Mouse (Mus musculus) limb, embryonic 11.5 days (tissue): ENCODE results near the gene Gabarap. TPM values are rescaled to one million over a fixed set of nuclear protein-coding genes. Genes with fewer than 3 reads are reported as not detected.

Experiments
- ATAC-seq: fragments of 200-750 bp; cut with Nextera tagmentation; 2 replicates; pipeline ENCODE4 v1.8.0; 2017; ENCODE audit warnings: low read depth; ENCODE audit not compliant: insufficient number of reproducible peaks, low FRiP score, low TSS enrichment
- DNase-seq: peaks from one replicate; pipeline ENCODE4 v3.0.0-alpha.2; 2015; ENCODE audit warnings: low spot score
- H3K27ac ChIP-seq: fragments of 300-500 bp; sonication (generic); replicated peaks from 2 replicates; pipeline ENCODE4 v1.5.1; 2014; ENCODE audit warnings: low read depth, mild to moderate bottlenecking, low read length
- H3K27me3 ChIP-seq: fragments of 300-500 bp; sonication (generic); 2 replicates; pipeline ENCODE4 v1.6.1; 2014; ENCODE audit warnings: mild to moderate bottlenecking, low read length, mixed read lengths; ENCODE audit not compliant: control insufficient read depth, insufficient read depth
- H3K36me3 ChIP-seq: fragments of 300-500 bp; sonication (generic); 2 replicates; pipeline ENCODE4 v1.6.1; 2014; ENCODE audit warnings: mild to moderate bottlenecking, low read length, moderate library complexity, mixed read lengths; ENCODE audit not compliant: control insufficient read depth, insufficient read depth
- H3K4me1 ChIP-seq: fragments of 300-500 bp; sonication (generic); 2 replicates; pipeline ENCODE4 v1.6.1; 2014; ENCODE audit warnings: low read length, mixed read lengths; ENCODE audit not compliant: control insufficient read depth, insufficient read depth
- H3K4me2 ChIP-seq: fragments of 300-500 bp; sonication (generic); 2 replicates; pipeline ENCODE4 v1.6.1; 2014; ENCODE audit warnings: low read depth, mild to moderate bottlenecking, moderate library complexity; ENCODE audit not compliant: severe bottlenecking
- H3K4me3 ChIP-seq: fragments of 300-500 bp; sonication (generic); 2 replicates; pipeline ENCODE4 v1.5.1; 2014; ENCODE audit warnings: low read depth, low read length
- H3K9ac ChIP-seq: fragments of 300-500 bp; sonication (generic); 2 replicates; pipeline ENCODE4 v1.6.1; 2014; ENCODE audit warnings: mild to moderate bottlenecking, low read length
- H3K9me3 ChIP-seq: fragments of 300-500 bp; sonication (generic); 2 replicates; pipeline ENCODE4 v1.6.1; 2016; ENCODE audit warnings: low read length; ENCODE audit not compliant: control insufficient read depth
- WGBS: fragments of 180-500 bp; shearing (Covaris S2); extraction: QIAGEN DNeasy Blood & Tissue Kit; methylation state at CpG from one replicate; pipeline ENCODE4 v1.1.7; 2014; 5-methylcytosine and 5-hydroxymethylcytosine counted together
- polyA plus RNA-seq: library from polyadenylated mRNA; unstranded; fragments of >200 nt; fragmentation: Nextera tagmentation; extraction: Ambion mirVana; gene quantifications from 2 replicates; pipeline ENCODE4 v1.2.1, GENCODE M21; 2014

The Gabarap gene
- polyA plus RNA-seq, 1 experiment from 2014 or later = 432 TPM

GRCm38 (mm10) chr11:69999666-70000065, 8.7 kb downstream of the Gabarap start:
- DNase-seq = no peak
- Histone ChIP-seq H3K9me3 (no peaks in the 10 kb centered on the region), H3K4me2 (no peak overlapping the region), H3K9ac (no peak overlapping the region), H3K4me1 (peaks cover 14% of the 10 kb centered on the region; the same call in 1 of the 2 replicates), H3K4me3 (no peak overlapping the region), H3K27ac (no peak overlapping the region), H3K36me3 (peaks cover 20% of the 10 kb centered on the region), H3K27me3 (no peaks in the 10 kb centered on the region)
- ATAC-seq = no peak
- 71% methylated on average over 8 of the region's 8 CpGs for WGBS

GRCm38 (mm10) chr11:70000396-70000898, 9.5 kb downstream of the Gabarap start, which contains the start of gene Dvl2:
Gene Dvl2 (plus strand): TSS chr11:70000595.
- ATAC-seq = peak; percentile 59
- peak within 1 kb of the TSS; percentile 93 for H3K27ac ChIP-seq
- peaks cover 14% of the 10 kb centered on the region; the same call in 1 of the 2 replicates for H3K4me1 ChIP-seq
- peak within 1 kb of the TSS; percentile 69 for H3K9ac ChIP-seq
- DNase-seq = peak; percentile 95
- H3K9me3 ChIP-seq = no peaks in the 10 kb centered on the region
- peaks cover 20% of the 10 kb centered on the region for H3K36me3 ChIP-seq
- H3K4me3 ChIP-seq = peak within 1 kb of the TSS; percentile 78
- under 1% methylated on average over 48 of the region's 48 CpGs for WGBS
- no peaks in the 10 kb centered on the region for H3K27me3 ChIP-seq
- H3K4me2 ChIP-seq = peak within 1 kb of the TSS; percentile 90

- Histone ChIP-seq H3K36me3 (peaks cover 20% of the 10 kb centered on the region), H3K4me3 (peak overlapping the region; percentile 78), H3K27ac (peak overlapping the region; percentile 93), H3K27me3 (no peaks in the 10 kb centered on the region), H3K4me2 (peak overlapping the region; percentile 90), H3K9me3 (no peaks in the 10 kb centered on the region), H3K9ac (peak overlapping the region; percentile 69), H3K4me1 (peaks cover 14% of the 10 kb centered on the region; the same call in 1 of the 2 replicates)
- DNase-seq (no peak), ATAC-seq (no peak)
- WGBS = 15% methylated on average over 8 of the region's 8 CpGs
Observed at GRCm38 (mm10) chr11:70001159-70001558, 10.2 kb downstream of the Gabarap start.

DNA sequence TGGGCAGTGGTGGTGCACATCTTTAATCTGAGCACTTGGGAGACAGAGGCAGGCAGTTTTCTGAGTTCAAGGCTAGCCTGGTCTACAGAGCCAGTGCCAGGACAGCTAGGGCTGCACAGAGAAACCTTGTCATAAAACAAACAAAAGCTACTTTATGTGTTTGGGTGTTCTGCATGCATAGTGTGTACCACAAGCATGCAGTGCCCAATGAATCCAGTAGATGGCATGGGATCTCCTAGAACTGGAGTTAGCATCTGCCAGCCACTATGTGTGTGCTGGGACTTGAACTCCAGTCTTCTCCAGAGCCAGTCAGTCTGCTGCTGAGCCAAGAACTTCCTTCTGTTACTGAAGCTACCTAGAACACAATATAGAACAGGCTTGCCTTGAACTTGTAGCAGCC, 10.9 kb downstream of the Gabarap start:
- no peak for ATAC-seq
- Histone ChIP-seq H3K4me3 (peak overlapping the region; percentile 78), H3K9ac (no peak overlapping the region), H3K9me3 (no peaks in the 10 kb centered on the region), H3K4me2 (peak overlapping the region; percentile 90), H3K27me3 (no peaks in the 10 kb centered on the region), H3K27ac (no peak overlapping the region), H3K36me3 (peaks cover 25% of the 10 kb centered on the region), H3K4me1 (peaks cover 14% of the 10 kb centered on the region; the same call in 1 of the 2 replicates)
- DNase-seq = peak; percentile 61

DNA sequence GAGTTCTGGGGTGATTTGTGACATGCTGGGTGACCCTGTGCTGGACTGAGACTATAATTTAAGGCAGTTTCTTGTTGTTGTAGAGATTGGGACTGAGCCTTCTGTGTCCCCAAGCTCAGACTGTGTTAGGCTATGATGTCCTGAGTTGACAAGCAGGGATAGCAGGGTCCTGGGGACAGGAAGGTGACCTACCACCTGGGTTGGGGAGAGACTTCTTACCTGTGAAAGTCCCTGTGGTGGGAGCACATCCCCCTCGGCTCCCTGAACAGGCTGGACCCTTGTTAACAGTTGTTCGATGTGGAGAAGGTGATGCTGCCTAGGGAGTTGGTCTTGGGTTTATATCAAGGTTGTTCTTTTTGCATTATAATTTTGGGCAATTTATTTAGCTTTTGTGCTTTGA, 11.5 kb downstream of the Gabarap start:
- Histone ChIP-seq H3K9ac (no peak overlapping the region), H3K36me3 (peaks cover 30% of the 10 kb centered on the region), H3K9me3 (no peaks in the 10 kb centered on the region), H3K4me3 (0 out of 2 replicates have a peak overlapping the region, but pooled peaks have one; percentile 78), H3K4me1 (peaks cover 14% of the 10 kb centered on the region; the same call in 1 of the 2 replicates), H3K27me3 (no peaks in the 10 kb centered on the region), H3K27ac (no peak overlapping the region), H3K4me2 (peak overlapping the region; percentile 90)
- ATAC-seq (no peak), DNase-seq (no peak)
- 96% methylated on average over 2 of the region's 2 CpGs for WGBS

GRCm38 (mm10) chr11:70005521-70005920, 14.6 kb downstream of the Gabarap start:
- H3K9ac ChIP-seq = no peak overlapping the region
- no peak overlapping the region for H3K4me3 ChIP-seq
- no peaks in the 10 kb centered on the region for H3K9me3 ChIP-seq
- ATAC-seq = no peak
- no peak overlapping the region for H3K4me2 ChIP-seq
- 66% methylated on average over 5 of the region's 5 CpGs for WGBS
- DNase-seq = no peak
- H3K36me3 ChIP-seq = peaks cover 30% of the 10 kb centered on the region
- H3K27me3 ChIP-seq = no peaks in the 10 kb centered on the region
- H3K27ac ChIP-seq = no peak overlapping the region
- 0 out of 2 replicates have a peak, but pooled peaks cover 8% of the 10 kb centered on the region for H3K4me1 ChIP-seq

DNA sequence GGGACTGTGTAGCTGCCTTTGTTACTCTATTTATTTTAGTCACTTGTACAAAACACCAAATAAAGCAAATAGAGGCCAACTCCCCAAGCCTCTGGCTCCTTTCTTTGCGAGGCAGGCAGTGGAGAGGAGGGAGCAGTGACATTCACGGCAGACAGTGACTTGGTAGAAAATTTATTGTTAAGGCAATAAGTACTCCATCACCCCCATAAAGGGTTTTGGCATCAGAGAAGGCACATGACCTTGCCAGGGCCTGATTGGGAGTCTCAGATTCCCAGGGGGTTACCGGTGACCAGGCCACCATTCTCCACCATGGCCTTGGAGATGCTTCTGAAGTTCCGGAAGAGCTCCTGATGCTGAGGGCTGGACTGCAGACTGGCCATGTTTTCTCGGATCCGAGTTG, 19.1 kb downstream of the Gabarap start:
- ATAC-seq = no peak
- Histone ChIP-seq H3K9ac (no peak overlapping the region), H3K9me3 (no peaks in the 10 kb centered on the region), H3K27me3 (no peaks in the 10 kb centered on the region), H3K4me2 (no peak overlapping the region), H3K27ac (no peak overlapping the region), H3K4me1 (peaks cover 10% of the 10 kb centered on the region; the same call in 1 of the 2 replicates), H3K4me3 (no peak overlapping the region), H3K36me3 (peaks cover 43% of the 10 kb centered on the region)
- 91% methylated on average over 6 of the region's 6 CpGs for WGBS
- no peak for DNase-seq

DNA sequence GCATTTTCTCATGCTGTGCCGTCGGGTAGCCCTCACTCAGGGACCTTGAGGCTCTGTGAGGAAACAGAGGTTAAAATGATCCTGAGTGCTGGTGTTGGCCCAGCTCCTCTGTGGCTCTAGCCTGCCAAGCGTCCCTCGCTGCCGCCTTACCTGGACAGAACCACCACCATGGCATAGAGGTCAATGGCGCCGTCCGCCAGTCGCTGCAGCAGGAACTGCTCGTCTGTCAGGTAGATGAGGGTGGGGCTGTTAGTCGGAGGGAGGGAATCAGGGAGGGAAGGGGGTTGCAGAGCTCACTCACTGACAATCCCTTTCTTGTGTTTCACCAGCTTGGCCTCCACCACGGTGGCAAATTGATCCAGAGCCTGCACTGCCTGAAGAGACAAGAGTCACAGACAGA, 19.6 kb downstream of the Gabarap start:
- 85% methylated on average over 12 of the region's 12 CpGs for WGBS
- H3K9ac ChIP-seq = no peak overlapping the region
- no peaks in the 10 kb centered on the region for H3K27me3 ChIP-seq
- peaks cover 10% of the 10 kb centered on the region; the same call in 1 of the 2 replicates for H3K4me1 ChIP-seq
- no peak for ATAC-seq
- no peak overlapping the region for H3K4me2 ChIP-seq
- H3K9me3 ChIP-seq = no peaks in the 10 kb centered on the region
- H3K4me3 ChIP-seq = no peak overlapping the region
- no peak for DNase-seq
- H3K27ac ChIP-seq = no peak overlapping the region
- peaks cover 43% of the 10 kb centered on the region for H3K36me3 ChIP-seq

GRCm38 (mm10) chr11:70010961-70011360, 20.0 kb downstream of the Gabarap start:
- Histone ChIP-seq H3K9me3 (no peaks in the 10 kb centered on the region), H3K36me3 (peaks cover 43% of the 10 kb centered on the region), H3K4me2 (no peak overlapping the region), H3K4me3 (no peak overlapping the region), H3K27ac (no peak overlapping the region), H3K9ac (no peak overlapping the region), H3K4me1 (peaks cover 10% of the 10 kb centered on the region; the same call in 1 of the 2 replicates), H3K27me3 (no peaks in the 10 kb centered on the region)
- no peak for ATAC-seq
- no peak for DNase-seq
- 90% methylated on average over 10 of the region's 10 CpGs for WGBS
